Comparison of ENCODE assay signal across 33 mouse cellular contexts in the genomic region with DNA sequence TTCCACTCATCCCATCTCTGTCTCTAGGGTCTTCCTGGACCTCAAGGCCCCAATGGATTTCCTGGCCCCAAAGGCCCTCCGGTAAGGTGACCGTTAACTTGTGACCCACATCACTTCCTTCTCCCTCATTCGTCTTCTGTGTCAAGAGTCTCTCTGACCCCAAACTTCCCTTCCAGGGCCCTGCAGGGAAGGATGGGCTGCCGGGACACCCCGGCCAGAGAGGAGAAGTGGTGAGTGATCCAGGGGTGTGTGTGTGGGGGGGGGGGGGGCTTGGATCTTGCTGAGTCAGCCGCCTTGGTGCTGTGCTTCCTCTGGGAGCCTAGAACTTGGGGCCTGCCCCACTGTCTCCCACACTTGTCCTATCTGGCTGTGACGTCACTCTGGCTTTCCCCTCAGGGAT. TPM values are rescaled to one million over a fixed set of nuclear protein-coding genes. Genes with fewer than 3 reads are reported as not detected.
DNase-seq lines count a peak whose midpoint lies in the region; ATAC-seq and TF ChIP-seq lines count a peak whose summit lies in the region.
"Had no signal": no experiment of that assay in that cellular context is flagged by ENCODE, and none has a peak within 500 bp of the region (broad histone marks: within the 10 kb centered on the region; RNA-seq: fewer than 3 reads in every experiment).

No protein-coding gene starts in this region.

- TF ChIP-seq CTCF in lung, postnatal 0 days (IDR thresholded peaks at IDR 0.05), result no peak
- TF ChIP-seq CTCF in lung, adult 2 months (IDR thresholded peaks at IDR 0.05; ENCODE audit: insufficient read depth, low read length), result no peak

- H3K9ac ChIP-seq in lung, postnatal 0 days (replicated peaks; ENCODE audit: low read depth), result no peak overlapping the region
- H3K9ac ChIP-seq: embryonic facial prominence, embryonic 15.5 days; forebrain, embryonic 12.5 days; forebrain, postnatal 0 days; heart, embryonic 13.5 days; intestine, embryonic 15.5 days; liver, embryonic 13.5 days; midbrain, embryonic 15.5 days; neural tube, embryonic 12.5 days had no signal

- H3K27ac ChIP-seq in lung, postnatal 0 days (ENCODE audit: low read length), result no peak overlapping the region
- peak overlapping the region; percentile 32 for H3K27ac ChIP-seq in macrophage
- H3K27ac ChIP-seq: embryonic facial prominence, embryonic 10.5 days; embryonic facial prominence, embryonic 15.5 days; forebrain, embryonic 12.5 days; heart, embryonic 13.5 days; intestine, embryonic 15.5 days; layer of hippocampus, adult 2 months; liver, embryonic 13.5 days; midbrain, embryonic 10.5 days; midbrain, embryonic 15.5 days; neural tube, embryonic 12.5 days; stomach, postnatal 0 days had no signal

- H3K79me2 ChIP-seq in macrophage (ENCODE audit: inconsistent target), result no peaks in the 10 kb centered on the region

- DNase-seq in lung, postnatal 0 days (ENCODE audit: low spot score), result no peak
- no peak for DNase-seq in lung, adult 2 months
- DNase-seq in urinary bladder, adult 2 months (ENCODE audit: low spot score), result no peak
- DNase-seq in left cerebral cortex, adult 18-20 months (ENCODE audit: low spot score in 2 of 2), result no peak
- no peak for DNase-seq in urinary bladder, postnatal 25 days (ENCODE audit: low spot score)
- DNase-seq: adrenal gland, adult 8-10 months; B cell, adult 2 months; cerebellum, adult 11 months; cerebellum, postnatal 10 days; forebrain, postnatal 0 days; heart, postnatal 10 days; kidney, adult 2 months; kidney, postnatal 36 days; liver, embryonic 13.5 days; lung, postnatal 4 days; right cerebral cortex, adult 18-20 months; right cerebral cortex, postnatal 4 days; thymus, adult 2 months; thymus, postnatal 36 days had no signal

- WGBS in lung, postnatal 0 days, result 34% methylated on average over 7 of the region's 7 CpGs
- 49% methylated on average over 7 of the region's 7 CpGs for WGBS in lung, adult 2 months
- 1% methylated on average over 7 of the region's 7 CpGs for WGBS in macrophage (ENCODE audit: missing documents)

- no peak overlapping the region for H3K4me2 ChIP-seq in lung, postnatal 0 days (replicated peaks; ENCODE audit: low read depth, low read length)
- H3K4me2 ChIP-seq: embryonic facial prominence, embryonic 15.5 days; forebrain, embryonic 12.5 days; heart, embryonic 13.5 days; intestine, embryonic 15.5 days; liver, embryonic 13.5 days; midbrain, embryonic 15.5 days; neural tube, embryonic 12.5 days had no signal

- TF ChIP-seq EP300 in lung, postnatal 0 days (IDR thresholded peaks at IDR 0.05), result no peak

- H3K4me3 ChIP-seq in lung, postnatal 0 days (ENCODE audit: low read depth, low read length), result no peak overlapping the region
- no peak overlapping the region for H3K4me3 ChIP-seq in lung, adult 2 months (replicated peaks; ENCODE audit: extremely low read depth, low read depth, low read length)
- H3K4me3 ChIP-seq in macrophage (ENCODE audit: inconsistent target), result no peak overlapping the region
- H3K4me3 ChIP-seq: embryonic facial prominence, embryonic 10.5 days; embryonic facial prominence, embryonic 15.5 days; forebrain, embryonic 12.5 days; heart, embryonic 13.5 days; intestine, embryonic 15.5 days; layer of hippocampus, adult 2 months; liver, embryonic 13.5 days; midbrain, embryonic 10.5 days; midbrain, embryonic 15.5 days; myocyte; neural tube, embryonic 12.5 days had no signal

- no peak for TF ChIP-seq POLR2A in lung, adult 2 months (IDR thresholded peaks at IDR 0.05; ENCODE audit: borderline replicate concordance, extremely low read depth, low read depth, low read length)

- H3K27me3 ChIP-seq in lung, postnatal 0 days (replicated peaks; ENCODE audit: insufficient read depth, low read length), result no peaks in the 10 kb centered on the region
- H3K27me3 ChIP-seq: embryonic facial prominence, embryonic 15.5 days; forebrain, embryonic 12.5 days; intestine, embryonic 15.5 days; liver, embryonic 13.5 days; midbrain, embryonic 15.5 days; neural tube, embryonic 12.5 days had no signal

- H3K36me3 ChIP-seq in lung, postnatal 0 days (ENCODE audit: insufficient read depth, low read length), result no peaks in the 10 kb centered on the region
- H3K36me3 ChIP-seq in macrophage (ENCODE audit: inconsistent target), result no peaks in the 10 kb centered on the region
- H3K36me3 ChIP-seq: embryonic facial prominence, embryonic 10.5 days; embryonic facial prominence, embryonic 15.5 days; heart, embryonic 13.5 days; intestine, embryonic 15.5 days; liver, embryonic 13.5 days; midbrain, embryonic 15.5 days had no signal

- H3K4me1 ChIP-seq in lung, postnatal 0 days (ENCODE audit: insufficient read depth, low read depth, low read length), result no peaks in the 10 kb centered on the region
- H3K4me1 ChIP-seq in lung, adult 2 months (ENCODE audit: control insufficient read depth, insufficient read depth, low read length), result no peaks in the 10 kb centered on the region
- H3K4me1 ChIP-seq: embryonic facial prominence, embryonic 15.5 days; forebrain, embryonic 12.5 days; heart, embryonic 13.5 days; intestine, embryonic 15.5 days; midbrain, embryonic 15.5 days; neural tube, embryonic 12.5 days had no signal

- no peaks in the 10 kb centered on the region for H3K9me3 ChIP-seq in lung, postnatal 0 days (ENCODE audit: low read length)
- H3K9me3 ChIP-seq: embryonic facial prominence, embryonic 10.5 days; embryonic facial prominence, embryonic 15.5 days; forebrain, embryonic 12.5 days; heart, embryonic 13.5 days; intestine, embryonic 15.5 days; liver, embryonic 13.5 days; midbrain, embryonic 10.5 days; midbrain, embryonic 15.5 days; neural tube, embryonic 12.5 days had no signal

- ATAC-seq in lung, postnatal 0 days, result peak; percentile 44
- ATAC-seq in hematopoietic stem cell, adult 5-6 weeks (replicated peaks in 1 of 2; ENCODE audit: insufficient read depth in 1 of 2, low FRiP score in 2 of 2, low TSS enrichment in 1 of 2, low read depth in 1 of 2, poor library complexity in 2 of 2, severe bottlenecking in 2 of 2), result peak; percentile 34 to 58; a peak in 3 of 4 replicates
- ATAC-seq: forebrain, postnatal 0 days; hindbrain, embryonic 16.5 days; intestine, embryonic 15.5 days; midbrain, embryonic 15.5 days had no signal

RNA-seq across cellular contexts. Expression of a gene that starts 18.0 kb away (rescaled TPM):
- polyA plus RNA-seq in lung, postnatal 0 days (2015; fragmentation: Nextera tagmentation; extraction: Ambion mirVana), result 0.25 and 0.44 TPM in 2 replicates
- 1.0 and 1.3 TPM in 2 replicates for polyA plus RNA-seq in lung, adult 2 months (2012; rRNA removed)
- 2.4 and 2.9 TPM in 2 replicates for total RNA-seq in hematopoietic stem cell, adult 5-6 weeks (2017)
- total RNA-seq in macrophage (2018; cell fraction: chromatin; rRNA removed), result 100 to 1,000 TPM in 1 of 26 experiments, 10 to 100 TPM in 9, 1 to 10 TPM in 16; 2.6 to 133 (median 8.6) TPM
- total RNA-seq in macrophage (2018; cell fraction: cytosol; rRNA removed), result 1 to 10 TPM in 16 of 26 experiments, under 1 TPM in 10; 0.34 to 5.4 (median 1.4) TPM
- 10 to 100 TPM in 6 of 26 experiments, 1 to 10 TPM in 20; 1.2 to 21.1 (median 3.6) TPM for total RNA-seq in macrophage (2018; cell fraction: nucleus; rRNA removed)
- 0.79 to 1.6 TPM (median 1.2 TPM) in 3 replicates for polyA plus RNA-seq in macrophage (2018)
- 0.99 and 1.8 TPM in 2 replicates for polyA plus RNA-seq in urinary bladder, adult 2 months (2012; rRNA removed)
- 10 to 100 TPM; 14.5 to 14.6 TPM for total RNA-seq in left cerebral cortex, adult 18-20 months (2021)

RNA-seq across cellular contexts. Expression of a gene that starts 25.6 kb away (rescaled TPM):
- 35.0 and 35.7 TPM in 2 replicates for polyA plus RNA-seq in lung, postnatal 0 days (2015; fragmentation: Nextera tagmentation; extraction: Ambion mirVana)
- polyA plus RNA-seq in lung, adult 2 months (2012; rRNA removed), result 63.2 and 79.8 TPM in 2 replicates
- 41.2 and 51.3 TPM in 2 replicates for total RNA-seq in hematopoietic stem cell, adult 5-6 weeks (2017)
- total RNA-seq in macrophage (2018; cell fraction: chromatin; rRNA removed), result 100 to 1,000 TPM in 1 of 26 experiments, 10 to 100 TPM in 25; 23.5 to 101 (median 45.8) TPM
- 10 to 100 TPM; 14.5 to 38.3 (median 25.9) TPM for total RNA-seq in macrophage (2018; cell fraction: cytosol; rRNA removed)
- total RNA-seq in macrophage (2018; cell fraction: nucleus; rRNA removed), result 10 to 100 TPM; 18.8 to 62.7 (median 32.1) TPM
- polyA plus RNA-seq in macrophage (2018), result 15.5 to 33.4 TPM (median 20.0 TPM) in 3 replicates
- 47.7 and 53.1 TPM in 2 replicates for polyA plus RNA-seq in urinary bladder, adult 2 months (2012; rRNA removed)
- 10 to 100 TPM; 80.6 to 84.1 TPM for total RNA-seq in left cerebral cortex, adult 18-20 months (2021)

RNA-seq across cellular contexts. Expression of a gene that starts 25.7 kb away (rescaled TPM):
- 130 and 131 TPM in 2 replicates for polyA plus RNA-seq in lung, postnatal 0 days (2015; fragmentation: Nextera tagmentation; extraction: Ambion mirVana)
- polyA plus RNA-seq in lung, adult 2 months (2012; rRNA removed), result 161 and 183 TPM in 2 replicates
- total RNA-seq in hematopoietic stem cell, adult 5-6 weeks (2017), result 60.8 and 96.9 TPM in 2 replicates
- total RNA-seq in macrophage (2018; cell fraction: chromatin; rRNA removed), result 100 to 1,000 TPM in 3 of 26 experiments, 10 to 100 TPM in 23; 49.7 to 112 (median 78.2) TPM
- 100 to 1,000 TPM in 18 of 26 experiments, 10 to 100 TPM in 8; 68.6 to 145 (median 112) TPM for total RNA-seq in macrophage (2018; cell fraction: cytosol; rRNA removed)
- 100 to 1,000 TPM in 23 of 26 experiments, 10 to 100 TPM in 3; 68.0 to 195 (median 139) TPM for total RNA-seq in macrophage (2018; cell fraction: nucleus; rRNA removed)
- 67.7 to 120 TPM (median 117 TPM) in 3 replicates for polyA plus RNA-seq in macrophage (2018)
- polyA plus RNA-seq in urinary bladder, adult 2 months (2012; rRNA removed), result 106 and 110 TPM in 2 replicates
- total RNA-seq in left cerebral cortex, adult 18-20 months (2021), result 100 to 1,000 TPM in 1 of 2 experiments, 10 to 100 TPM in 1; 96.1 to 101 TPM

RNA-seq across cellular contexts. Expression of a gene that starts 29.4 kb away (rescaled TPM):
- polyA plus RNA-seq in lung, postnatal 0 days (2015; fragmentation: Nextera tagmentation; extraction: Ambion mirVana), result 57.9 and 59.8 TPM in 2 replicates
- 91.2 and 130 TPM in 2 replicates for polyA plus RNA-seq in lung, adult 2 months (2012; rRNA removed)
- 81.8 and 89.3 TPM in 2 replicates for total RNA-seq in hematopoietic stem cell, adult 5-6 weeks (2017)
- total RNA-seq in macrophage (2018; cell fraction: chromatin; rRNA removed), result 100 to 1,000 TPM in 1 of 26 experiments, 10 to 100 TPM in 25; 15.1 to 108 (median 44.2) TPM
- total RNA-seq in macrophage (2018; cell fraction: cytosol; rRNA removed), result 10 to 100 TPM; 14.0 to 39.8 (median 25.1) TPM
- 100 to 1,000 TPM in 1 of 26 experiments, 10 to 100 TPM in 25; 13.8 to 109 (median 44.0) TPM for total RNA-seq in macrophage (2018; cell fraction: nucleus; rRNA removed)
- 28.2 to 38.3 TPM (median 35.6 TPM) in 3 replicates for polyA plus RNA-seq in macrophage (2018)
- polyA plus RNA-seq in urinary bladder, adult 2 months (2012; rRNA removed), result 86.6 and 112 TPM in 2 replicates
- total RNA-seq in left cerebral cortex, adult 18-20 months (2021), result 10 to 100 TPM; 39.3 to 43.2 TPM

RNA-seq across cellular contexts. Expression of a gene that starts 32.7 kb away (rescaled TPM):
- polyA plus RNA-seq in lung, postnatal 0 days (2015; fragmentation: Nextera tagmentation; extraction: Ambion mirVana), result 18.8 and 19.1 TPM in 2 replicates
- polyA plus RNA-seq in lung, adult 2 months (2012; rRNA removed), result 40.7 and 53.6 TPM in 2 replicates
- 10.6 and 15.7 TPM in 2 replicates for total RNA-seq in hematopoietic stem cell, adult 5-6 weeks (2017)
- 10 to 100 TPM in 25 of 26 experiments, 1 to 10 TPM in 1; 9.7 to 64.1 (median 30.8) TPM for total RNA-seq in macrophage (2018; cell fraction: chromatin; rRNA removed)
- 10 to 100 TPM in 24 of 26 experiments, 1 to 10 TPM in 2; 7.9 to 17.6 (median 13.5) TPM for total RNA-seq in macrophage (2018; cell fraction: cytosol; rRNA removed)
- total RNA-seq in macrophage (2018; cell fraction: nucleus; rRNA removed), result 10 to 100 TPM in 25 of 26 experiments, 1 to 10 TPM in 1; 8.8 to 35.2 (median 21.2) TPM
- 12.0 to 17.2 TPM (median 17.1 TPM) in 3 replicates for polyA plus RNA-seq in macrophage (2018)
- polyA plus RNA-seq in urinary bladder, adult 2 months (2012; rRNA removed), result 46.1 and 76.8 TPM in 2 replicates
- 10 to 100 TPM; 31.6 to 34.6 TPM for total RNA-seq in left cerebral cortex, adult 18-20 months (2021)
